9 mouse cellular contexts compared by ENCODE assay signal in genomic region chr14:115412821-115413220, GRCm38 (mm10).
"Had no signal": no experiment of that assay in that cellular context is flagged by ENCODE, and none has a peak within 500 bp of the region (broad histone marks: within the 10 kb centered on the region; RNA-seq: fewer than 3 reads in every experiment).

No protein-coding gene starts in this region.

- DNase-seq: lung, adult 18-20 months; right cerebral cortex, adult 18-20 months; right cerebral cortex, postnatal 25 days had no signal

- H3K9me3 ChIP-seq: limb, embryonic 13.5 days; midbrain, embryonic 13.5 days; neural tube, embryonic 15.5 days had no signal

- H3K4me3 ChIP-seq: limb, embryonic 13.5 days; midbrain, embryonic 13.5 days; myocyte; neural tube, embryonic 15.5 days had no signal

- H3K27me3 ChIP-seq: limb, embryonic 13.5 days; midbrain, embryonic 13.5 days; neural tube, embryonic 15.5 days had no signal

- H3K27ac ChIP-seq: limb, embryonic 13.5 days; liver, embryonic 14.5 days; midbrain, embryonic 13.5 days; neural tube, embryonic 15.5 days; stomach, postnatal 0 days had no signal

- H3K36me3 ChIP-seq: limb, embryonic 13.5 days; midbrain, embryonic 13.5 days; neural tube, embryonic 15.5 days had no signal

- H3K4me1 ChIP-seq: neural tube, embryonic 15.5 days had no signal
